Mouse (Mus musculus): ENCODE results near the gene Hlcs.

DNA sequence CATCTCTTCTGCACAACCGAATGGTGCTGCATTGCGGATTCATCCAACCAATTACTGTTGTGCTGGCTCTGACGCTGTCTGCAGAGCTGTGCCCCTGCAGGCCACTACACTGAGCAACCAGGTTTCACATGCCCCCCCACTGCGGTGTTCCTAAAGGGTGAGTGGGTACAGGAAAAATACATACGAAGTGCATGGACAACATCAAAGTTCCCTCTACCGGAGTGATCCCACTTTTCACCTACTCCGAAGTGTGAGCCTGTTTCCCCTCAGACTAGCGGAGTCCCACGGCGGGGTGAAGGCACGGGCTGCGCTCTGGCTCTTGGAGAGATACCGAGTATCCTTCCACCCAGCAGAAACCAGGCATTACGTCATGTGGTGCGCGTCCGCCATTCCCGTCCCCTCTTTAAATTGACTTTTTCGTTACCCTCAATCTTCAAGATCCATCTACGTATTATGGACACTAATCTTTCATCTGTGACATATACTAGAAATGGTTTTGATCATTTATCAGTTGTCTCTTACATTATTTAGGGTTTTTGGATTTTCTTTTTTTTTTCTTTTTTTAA lies 625 bp downstream of the Hlcs start:
- TF ChIP-seq CTCF (IDR thresholded peaks at IDR 0.05; ENCODE audit: low read depth) (peak; percentile 60), EP300 (optimal IDR thresholded peaks at IDR 0.05) (peak; percentile 55)
